Mouse (Mus musculus): ENCODE measurements around the gene Rars2. TPM values are rescaled to one million over a fixed set of nuclear protein-coding genes. Genes with fewer than 3 reads are reported as not detected.
A peak's percentile ranks its signal among the peaks of the same experiment; 100 is the strongest.
"Not testable (repeated sequence)": the region's sequence is repeated elsewhere in the genome, so short reads cannot be mapped to it uniquely, and the experiment has no call there.

The Rars2 gene
- polyA plus RNA-seq (2012; rRNA removed): 27.7 and 34.6 TPM in 2 replicates

- DNase-seq (ENCODE audit: low spot score): peak; percentile 89
Observed at GRCm38 (mm10) chr4:34614630-34615094, at the start of gene Rars2, which contains the start of gene Orc3. Gene Rars2 (plus strand): TSS chr4:34614957. Gene Orc3 (minus strand): TSS chr4:34614944.

- no peak for DNase-seq (ENCODE audit: low spot score)
Observed at GRCm38 (mm10) chr4:34566226-34566625, 48.5 kb upstream of the Rars2 start.

- DNase-seq (ENCODE audit: low spot score): no peak
Observed at GRCm38 (mm10) chr4:34572876-34573275, 41.9 kb upstream of the Rars2 start.

GRCm38 (mm10) chr4:34577028-34577427 is 37.7 kb upstream of the Rars2 start:
- DNase-seq (ENCODE audit: low spot score): no peak

DNA sequence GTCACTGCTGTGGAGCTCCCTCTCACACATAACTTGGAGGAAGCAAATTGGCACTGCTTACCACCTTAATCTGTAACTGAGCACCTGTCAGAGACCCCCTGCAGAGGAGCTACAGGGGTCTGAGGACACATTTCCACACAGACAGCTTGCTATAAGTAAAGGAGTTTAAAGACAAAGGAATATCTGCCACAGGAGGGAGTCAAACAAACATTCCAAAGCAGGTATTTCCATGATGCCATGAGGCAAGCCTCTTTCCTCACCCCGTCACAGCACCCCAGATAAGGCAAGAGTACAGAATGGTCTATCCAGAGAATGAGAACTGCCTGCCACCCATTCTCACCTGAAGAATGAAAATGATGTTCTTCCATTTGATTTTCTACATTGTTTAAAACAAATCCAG is 35.5 kb upstream of the Rars2 start:
- DNase-seq (ENCODE audit: low spot score): no peak

GRCm38 (mm10) chr4:34581489-34581888 is 33.3 kb upstream of the Rars2 start:
- not testable (repeated sequence) for DNase-seq (ENCODE audit: low spot score)

- DNase-seq (ENCODE audit: low spot score): no peak
Observed at GRCm38 (mm10) chr4:34581990-34582389, 32.8 kb upstream of the Rars2 start.

DNA sequence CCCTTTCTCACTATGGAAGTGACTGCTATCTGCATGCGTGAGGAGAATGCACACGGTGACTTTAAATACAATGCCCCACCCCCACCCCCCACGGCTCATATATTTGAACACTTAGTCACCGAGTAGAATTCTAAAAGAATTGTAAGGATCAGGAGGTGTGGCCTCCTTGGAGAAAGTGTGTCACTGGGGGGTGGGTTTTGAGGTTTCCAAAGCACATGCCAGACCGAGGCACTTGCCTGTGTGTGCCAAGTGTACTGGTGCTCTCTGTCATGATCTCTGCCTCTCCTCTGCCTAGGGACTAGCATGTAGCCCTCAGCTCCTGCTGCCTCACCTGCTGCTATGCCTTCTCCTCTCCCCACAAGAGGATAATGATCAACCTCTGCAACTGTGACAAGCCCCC is 32.3 kb upstream of the Rars2 start:
- DNase-seq (ENCODE audit: low spot score): no peak

- no peak for DNase-seq (ENCODE audit: low spot score)
Observed at GRCm38 (mm10) chr4:34583427-34583826, 31.3 kb upstream of the Rars2 start.

GRCm38 (mm10) chr4:34584871-34585607 is 29.7 kb upstream of the Rars2 start:
- no peak for DNase-seq (ENCODE audit: low spot score)

- DNase-seq (ENCODE audit: low spot score): no peak
Observed at GRCm38 (mm10) chr4:34603123-34603522, 11.6 kb upstream of the Rars2 start.

DNA sequence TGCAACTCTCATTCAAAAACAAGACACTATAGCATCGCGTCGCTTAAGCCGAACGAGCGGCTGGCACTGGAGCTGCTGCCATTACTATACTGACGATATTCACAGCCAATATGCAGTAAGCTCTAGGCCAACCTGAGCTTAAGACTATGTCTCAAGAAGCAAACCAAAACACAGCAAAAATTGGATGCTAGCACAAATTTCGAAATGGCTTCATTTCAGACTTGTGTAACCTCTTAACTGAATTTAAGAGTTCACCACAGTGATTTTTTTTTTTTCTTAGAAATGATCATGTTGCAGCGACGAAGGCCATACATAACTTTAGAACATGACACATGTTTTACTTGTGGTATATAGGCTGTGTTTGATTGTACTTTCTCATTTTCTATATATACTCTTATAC is 8.1 kb upstream of the Rars2 start:
- DNase-seq (ENCODE audit: low spot score): no peak

- DNase-seq (ENCODE audit: low spot score): no peak
Observed at GRCm38 (mm10) chr4:34613571-34614145, 1.1 kb upstream of the Rars2 start.

GRCm38 (mm10) chr4:34615303-34615702 is 546 bp downstream of the Rars2 start:
- DNase-seq (ENCODE audit: low spot score): no peak

DNA sequence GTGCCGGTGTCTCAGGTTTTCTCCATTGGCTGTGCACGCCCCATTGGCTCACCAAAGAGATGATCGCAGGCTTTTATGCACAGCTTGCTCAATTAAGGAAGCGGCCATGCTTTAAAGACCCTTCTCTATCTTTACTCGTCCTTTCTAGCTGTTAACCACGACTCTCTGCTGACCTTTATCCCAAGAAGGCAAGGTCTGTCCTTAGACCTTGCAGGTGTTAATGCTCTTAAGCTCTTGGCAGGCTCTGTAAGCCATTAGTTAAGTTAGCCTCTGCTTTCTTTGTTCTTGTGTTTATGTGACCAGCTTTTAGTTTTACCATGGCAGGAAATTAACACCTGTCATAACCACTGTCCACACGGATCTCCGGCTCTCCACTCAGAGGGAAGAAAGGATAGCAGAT is 1.4 kb downstream of the Rars2 start:
- DNase-seq (ENCODE audit: low spot score): no peak

DNA sequence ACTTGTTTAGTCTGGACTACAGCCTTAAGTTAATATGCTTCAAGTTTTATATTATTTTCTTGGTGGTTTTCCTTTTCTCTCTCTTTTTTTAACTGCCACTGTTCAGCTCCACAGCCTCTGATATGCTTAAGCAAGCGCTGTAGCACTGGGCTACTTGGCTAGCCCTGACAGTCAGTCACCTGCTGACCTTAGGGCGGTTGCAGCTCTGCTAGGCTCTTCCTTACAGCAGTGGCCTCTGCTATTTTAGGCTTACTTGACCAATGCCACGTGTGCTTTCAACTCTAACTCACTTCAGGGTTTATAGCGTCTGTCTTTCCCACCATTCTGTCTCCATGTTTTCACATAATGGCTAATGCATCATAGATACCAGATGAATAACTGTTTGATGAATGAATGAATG is 10.8 kb downstream of the Rars2 start:
- no peak for DNase-seq (ENCODE audit: low spot score)

- no peak for DNase-seq (ENCODE audit: low spot score)
Observed at GRCm38 (mm10) chr4:34626401-34626800, 11.6 kb downstream of the Rars2 start.

DNA sequence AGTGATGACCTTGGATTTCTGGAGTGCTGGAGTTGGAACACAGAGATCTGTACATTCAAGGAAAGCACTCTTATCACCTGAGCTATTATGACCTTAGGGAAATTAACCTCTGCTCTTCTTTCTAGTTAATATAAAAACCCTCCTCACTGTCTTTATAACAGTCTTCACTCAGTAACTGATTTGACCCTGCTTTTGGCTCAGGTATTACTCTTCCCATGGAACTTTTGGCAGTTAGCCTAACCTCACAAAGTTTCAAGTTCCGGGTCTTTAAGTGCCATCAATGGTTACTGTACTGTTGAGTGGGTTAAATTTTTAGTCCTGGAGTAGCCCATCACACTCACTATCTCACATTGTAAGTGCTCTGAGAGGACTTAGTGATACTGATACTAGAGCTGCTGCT is 15.2 kb downstream of the Rars2 start:
- DNase-seq (ENCODE audit: low spot score): no peak

- no peak for DNase-seq (ENCODE audit: low spot score)
Observed at GRCm38 (mm10) chr4:34634129-34634528, 19.4 kb downstream of the Rars2 start.

- no peak for DNase-seq (ENCODE audit: low spot score)
Observed at GRCm38 (mm10) chr4:34636036-34636435, 21.3 kb downstream of the Rars2 start.

- no peak for DNase-seq (ENCODE audit: low spot score)
Observed at GRCm38 (mm10) chr4:34637386-34637785, 22.6 kb downstream of the Rars2 start.

DNA sequence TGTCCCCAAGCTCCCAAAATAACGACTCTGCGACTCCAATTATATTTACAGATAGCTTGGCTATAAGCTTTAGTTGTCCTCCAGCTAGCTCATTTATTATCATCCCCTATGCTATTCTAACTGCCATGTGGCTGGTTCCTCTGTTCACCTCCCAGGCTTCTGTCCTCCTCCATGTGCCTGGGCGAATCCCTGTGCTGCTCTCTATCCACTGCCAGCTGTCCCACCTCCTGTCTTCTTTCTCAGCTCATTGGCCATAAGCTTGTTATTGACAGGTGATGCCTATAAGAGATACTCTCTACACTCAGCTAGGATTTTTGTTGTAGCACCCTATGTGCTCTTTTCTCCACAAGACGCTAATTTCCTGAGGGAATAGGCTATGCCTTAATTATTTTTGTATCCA is 23.1 kb downstream of the Rars2 start:
- DNase-seq (ENCODE audit: low spot score): no peak

GRCm38 (mm10) chr4:34639745-34640364 is 25.1 kb downstream of the Rars2 start:
- DNase-seq (ENCODE audit: low spot score): no peak
